Mouse (Mus musculus) intestine, postnatal 0 days (tissue): ENCODE measurements around the gene Eif3l. TPM values are rescaled to one million over a fixed set of nuclear protein-coding genes. Genes with fewer than 3 reads are reported as not detected.

Experiments
- ATAC-seq: fragments of 200-750 bp; cut with Nextera tagmentation; 2 replicates; pipeline ENCODE4 v1.8.0; 2017; ENCODE audit warnings: mild to moderate bottlenecking, moderate TSS enrichment, moderate library complexity
- H3K27ac ChIP-seq: fragments of 300-500 bp; sonication (generic); 2 replicates; pipeline ENCODE4 v1.5.1; 2014; ENCODE audit warnings: mild to moderate bottlenecking, low read depth, low read length, moderate library complexity
- H3K27me3 ChIP-seq: fragments of 300-500 bp; sonication (generic); replicated peaks from 2 replicates; pipeline ENCODE4 v1.6.1; 2014; ENCODE audit warnings: low read length, mixed read lengths; ENCODE audit not compliant: control insufficient read depth, insufficient read depth
- H3K36me3 ChIP-seq: fragments of 300-500 bp; sonication (generic); 2 replicates; pipeline ENCODE4 v1.6.1; 2014; ENCODE audit warnings: mild to moderate bottlenecking, moderate library complexity; ENCODE audit not compliant: control insufficient read depth, insufficient read depth
- H3K4me1 ChIP-seq: fragments of 300-500 bp; sonication (generic); replicated peaks from 2 replicates; pipeline ENCODE4 v1.6.1; 2014; ENCODE audit warnings: antibody characterized with exemption, low read length, mixed read lengths; ENCODE audit not compliant: control insufficient read depth, insufficient read depth
- H3K4me2 ChIP-seq: fragments of 300-500 bp; sonication (generic); replicated peaks from 2 replicates; pipeline ENCODE4 v1.6.1; 2014; ENCODE audit warnings: low read depth, mild to moderate bottlenecking, moderate library complexity
- H3K4me3 ChIP-seq: fragments of 300-500 bp; sonication (generic); 2 replicates; pipeline ENCODE4 v1.5.1; 2014; ENCODE audit warnings: low read depth, low read length
- H3K9ac ChIP-seq: fragments of 300-500 bp; sonication (generic); 2 replicates; pipeline ENCODE4 v1.6.1; 2014; ENCODE audit warnings: mild to moderate bottlenecking, low read depth, low read length
- H3K9me3 ChIP-seq: fragments of 300-500 bp; sonication (generic); 2 replicates; pipeline ENCODE4 v1.6.1; 2016; ENCODE audit warnings: mixed run types; ENCODE audit not compliant: control insufficient read depth
- CTCF ChIP-seq: sonication (generic); IDR thresholded peaks from 2 replicates; pipeline ENCODE4 v1.5.1; 2016; ENCODE audit warnings: low read depth, mild to moderate bottlenecking, control low read depth, antibody characterized with exemption, moderate library complexity
- WGBS: fragments of 180-500 bp; shearing (Covaris S2); extraction: QIAGEN DNeasy Blood & Tissue Kit; methylation state at CpG from one replicate; pipeline ENCODE4 v1.1.7; 2014; 5-methylcytosine and 5-hydroxymethylcytosine counted together
- polyA plus RNA-seq: library from polyadenylated mRNA; unstranded; fragments of >200 nt; fragmentation: Nextera tagmentation; extraction: Ambion mirVana; gene quantifications from 2 replicates; pipeline ENCODE4 v1.2.1, GENCODE M21; 2015

Eif3l gene
- polyA plus RNA-seq, 1 experiment from 2014 or later: 97.0 TPM

DNA sequence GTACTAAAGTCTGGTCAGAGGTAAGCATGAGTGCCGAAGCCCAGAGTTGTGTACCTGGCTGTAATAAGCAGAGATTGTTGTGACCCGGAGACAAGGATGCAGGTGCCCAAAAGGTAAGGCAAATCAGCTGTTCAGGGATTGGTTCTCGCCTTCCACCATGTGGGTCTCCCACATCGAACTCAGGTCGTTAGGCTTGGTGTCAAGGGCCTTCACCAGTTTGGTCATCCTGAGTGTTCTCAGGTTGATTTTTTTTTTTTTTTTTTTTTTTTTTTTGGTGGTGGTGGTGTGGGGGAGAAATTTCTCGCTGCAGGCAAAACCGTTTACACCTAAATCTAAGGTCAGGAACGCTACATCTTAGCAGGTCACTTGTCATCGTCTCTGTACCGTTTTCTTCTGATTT lies 533 bp upstream of the Eif3l start:
- Histone ChIP-seq H3K4me1 (0 out of 2 replicates have a peak, but pooled peaks cover 5% of the 10 kb centered on the region), H3K27me3 (no peaks in the 10 kb centered on the region), H3K27ac (peak overlapping the region; percentile 22; the same call in 1 of the 2 replicates), H3K9ac (0 out of 2 replicates have a peak overlapping the region, but pooled peaks have one; percentile 75), H3K4me2 (peak overlapping the region; percentile 72), H3K36me3 (peaks cover 27% of the 10 kb centered on the region), H3K4me3 (peak overlapping the region; percentile 75), H3K9me3 (no peaks in the 10 kb centered on the region)
- TF ChIP-seq CTCF: no peak
- ATAC-seq: no peak
- WGBS: 34% methylated on average over 10 of the region's 10 CpGs

DNA sequence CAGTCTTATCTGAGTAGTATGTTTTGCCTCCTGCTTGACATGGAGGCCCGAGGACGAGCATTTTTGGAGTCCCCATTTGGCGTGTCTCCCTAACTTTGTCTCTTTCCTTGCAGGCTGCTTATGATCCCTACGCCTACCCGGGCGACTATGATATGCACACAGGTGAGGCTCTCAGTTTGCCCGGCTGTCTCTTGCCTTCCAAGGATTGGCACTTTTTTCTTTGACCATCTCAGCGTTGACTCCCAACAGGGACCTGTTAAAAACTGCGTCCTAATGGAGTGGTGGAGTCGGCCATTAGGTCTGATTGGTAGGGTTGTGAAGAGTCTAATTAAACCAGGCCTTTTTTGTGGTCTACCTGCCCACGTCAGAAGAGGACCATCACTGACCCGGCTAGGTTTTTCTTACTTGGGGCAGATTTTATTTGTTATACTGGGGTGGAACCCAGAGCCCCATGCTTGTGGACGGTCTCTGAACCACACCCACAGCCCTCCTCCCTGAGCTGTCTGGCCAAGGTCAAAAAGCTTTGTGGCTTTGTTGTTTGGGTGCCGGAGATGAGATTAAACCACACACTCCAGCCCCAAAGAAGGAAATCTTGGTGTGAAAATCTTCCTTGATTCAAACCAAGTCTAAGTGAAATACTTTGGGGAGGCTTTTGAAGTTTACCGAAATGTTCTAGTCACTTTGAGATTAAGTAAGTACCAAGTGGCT lies 833 bp downstream of the Eif3l start:
- TF ChIP-seq CTCF: no peak
- no peaks in the 10 kb centered on the region for H3K27me3 ChIP-seq

DNA sequence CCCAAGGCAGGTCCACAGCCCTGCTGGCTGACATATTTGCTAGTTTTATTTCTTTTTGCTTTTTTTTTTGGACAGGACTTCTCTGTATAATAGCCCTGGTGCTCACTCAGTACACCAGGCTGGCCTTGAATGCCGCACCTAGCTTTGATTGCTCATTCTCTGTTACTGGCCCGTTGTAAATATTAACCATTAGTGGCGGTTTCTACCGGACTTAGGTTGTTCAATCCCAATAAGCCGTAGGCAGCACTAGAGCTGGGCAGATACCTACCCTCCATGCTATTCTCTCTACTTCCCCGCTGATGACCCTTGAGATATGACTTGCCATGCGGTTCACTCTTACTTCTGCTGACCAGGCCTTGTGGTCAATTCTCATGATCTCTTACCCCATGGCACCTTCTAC lies 4.6 kb downstream of the Eif3l start:
- WGBS: 55% methylated on average over 7 of the region's 7 CpGs
- H3K27me3 ChIP-seq: no peaks in the 10 kb centered on the region
- H3K9ac ChIP-seq: no peak overlapping the region

More for the DNA sequence above, 833 bp downstream of the Eif3l start:
- Histone ChIP-seq H3K4me1 (0 out of 2 replicates have a peak, but pooled peaks cover 5% of the 10 kb centered on the region), H3K9ac (peak overlapping the region; percentile 75), H3K4me2 (peak overlapping the region; percentile 72), H3K9me3 (no peaks in the 10 kb centered on the region), H3K27ac (no peak overlapping the region), H3K36me3 (peaks cover 37% of the 10 kb centered on the region), H3K4me3 (peak overlapping the region; percentile 75)
- 27% methylated on average over 15 of the region's 15 CpGs for WGBS
- no peak for ATAC-seq

DNA sequence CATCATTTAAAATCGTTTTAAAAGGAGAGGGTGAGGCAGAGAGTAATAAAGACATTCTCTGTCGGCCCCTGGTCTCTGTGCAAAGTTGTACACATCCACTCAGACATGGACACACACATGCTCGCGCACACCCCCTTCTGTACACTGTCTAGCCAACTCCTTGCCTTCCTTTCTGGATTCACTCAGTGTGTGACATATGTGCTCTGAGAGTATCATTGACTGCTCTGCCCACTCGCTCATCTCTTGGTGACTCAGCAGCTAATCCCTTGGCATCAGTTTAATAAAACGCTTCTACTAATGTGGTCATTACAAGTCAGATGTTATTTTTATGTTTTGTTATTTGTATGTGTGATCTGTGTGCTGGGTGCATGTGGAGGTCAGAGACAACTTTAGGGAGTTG lies 17.3 kb downstream of the Eif3l start:
- Histone ChIP-seq H3K36me3 (peaks cover 70% of the 10 kb centered on the region), H3K27me3 (no peaks in the 10 kb centered on the region), H3K4me1 (0 out of 2 replicates have a peak, but pooled peaks cover 3% of the 10 kb centered on the region), H3K9ac (no peak overlapping the region), H3K27ac (no peak overlapping the region), H3K4me2 (no peak overlapping the region), H3K9me3 (no peaks in the 10 kb centered on the region), H3K4me3 (no peak overlapping the region)
- 71% methylated on average over 6 of the region's 6 CpGs for WGBS
- no peak for TF ChIP-seq CTCF
- no peak for ATAC-seq

More for the DNA sequence above, 4.6 kb downstream of the Eif3l start:
- Histone ChIP-seq H3K27ac (no peak overlapping the region), H3K9me3 (no peaks in the 10 kb centered on the region), H3K4me1 (0 out of 2 replicates have a peak, but pooled peaks cover 5% of the 10 kb centered on the region), H3K4me3 (no peak overlapping the region), H3K36me3 (peaks cover 74% of the 10 kb centered on the region), H3K4me2 (no peak overlapping the region)
- ATAC-seq: no peak
- TF ChIP-seq CTCF: no peak

DNA sequence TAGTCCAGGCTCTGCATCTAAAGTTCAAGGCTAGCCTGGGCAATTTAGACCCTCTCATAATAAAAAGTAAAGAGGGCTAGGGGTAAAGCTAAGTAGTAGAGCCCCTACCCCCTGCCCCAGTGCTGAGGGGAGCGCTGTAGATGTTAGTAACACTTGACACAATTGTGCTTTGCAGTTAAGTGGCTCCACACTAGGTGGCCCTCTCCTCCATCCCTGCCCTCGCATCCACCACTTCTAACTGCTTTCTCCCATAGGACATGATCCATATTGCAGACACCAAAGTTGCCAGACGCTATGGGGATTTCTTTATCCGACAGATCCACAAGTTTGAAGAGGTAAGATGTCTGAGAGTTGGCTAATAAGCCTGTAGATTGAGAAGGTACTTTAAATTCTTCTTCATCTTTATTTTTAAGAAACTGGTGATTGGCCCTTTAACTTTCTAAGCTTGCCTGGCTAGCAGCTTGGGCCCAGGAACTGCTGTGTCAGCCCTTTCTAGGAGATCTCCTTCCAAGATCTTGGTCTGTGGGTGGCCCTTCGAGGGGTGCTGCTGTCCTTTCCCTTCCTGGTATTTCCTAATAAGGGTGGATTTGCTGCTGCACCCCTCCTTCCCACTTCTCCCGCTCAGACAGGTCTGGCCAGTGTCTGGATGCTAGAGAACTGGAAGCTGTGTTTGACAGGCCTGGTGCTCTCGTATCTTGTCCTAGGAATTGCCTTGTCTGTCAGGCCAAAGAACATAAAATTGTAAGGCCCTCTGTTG lies 18.3 kb downstream of the Eif3l start:
- Histone ChIP-seq H3K4me2 (no peak overlapping the region), H3K4me1 (peaks cover 3% of the 10 kb centered on the region; the same call in 1 of the 2 replicates), H3K4me3 (no peak overlapping the region), H3K36me3 (peaks cover 64% of the 10 kb centered on the region), H3K27ac (0 out of 2 replicates have a peak overlapping the region, but pooled peaks have one; percentile 8), H3K9me3 (no peaks in the 10 kb centered on the region), H3K9ac (no peak overlapping the region), H3K27me3 (no peaks in the 10 kb centered on the region)
- ATAC-seq: no peak
- TF ChIP-seq CTCF: peak; percentile 80
- WGBS: 55% methylated on average over 7 of the region's 7 CpGs

DNA sequence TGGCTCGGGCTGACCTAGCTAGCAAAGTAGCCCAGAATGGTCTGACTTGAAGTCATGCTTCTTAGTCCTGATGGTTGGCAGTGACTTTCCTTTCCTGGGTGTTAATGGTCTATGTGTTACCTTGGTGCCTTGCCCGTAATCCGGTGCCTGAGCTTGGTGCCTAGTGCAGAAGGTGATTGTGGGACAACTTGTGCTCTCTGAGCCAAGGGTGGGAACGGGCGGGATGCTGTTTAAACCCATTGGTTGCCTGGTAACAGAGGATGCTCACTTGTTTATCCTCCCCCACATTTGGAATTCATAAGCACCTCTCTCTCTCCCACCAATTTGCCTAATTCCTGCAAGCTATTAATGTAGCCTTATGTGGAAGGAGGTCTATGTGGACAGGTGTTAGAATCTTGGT lies 20.5 kb downstream of the Eif3l start:
- no peak overlapping the region for H3K4me3 ChIP-seq
- H3K36me3 ChIP-seq: peaks cover 42% of the 10 kb centered on the region
- no peak overlapping the region for H3K9ac ChIP-seq
- H3K27ac ChIP-seq: no peak overlapping the region
- no peaks in the 10 kb centered on the region for H3K27me3 ChIP-seq
- no peak overlapping the region for H3K4me2 ChIP-seq
- ATAC-seq: no peak
- no peak for TF ChIP-seq CTCF
- WGBS: 87% methylated on average over 5 of the region's 5 CpGs
- H3K9me3 ChIP-seq: no peaks in the 10 kb centered on the region
- H3K4me1 ChIP-seq: peaks cover 3% of the 10 kb centered on the region; the same call in 1 of the 2 replicates
